Mouse (Mus musculus) ES-E14 (cell line): ENCODE results near the gene Dock9. TPM values are rescaled to one million over a fixed set of nuclear protein-coding genes. Genes with fewer than 3 reads are reported as not detected.
"Not testable (repeated sequence)": the region's sequence is repeated elsewhere in the genome, so short reads cannot be mapped to it uniquely, and the experiment has no call there.

Source experiments
- DNase-seq: peaks from one replicate; pipeline ENCODE4 v3.0.0-alpha.2; 2013; ENCODE audit warnings: low read depth, low spot score
- H3K27ac ChIP-seq: 2 replicates; pipeline ENCODE4 v1.5.1; 2012; ENCODE audit warnings: low read depth, mild to moderate bottlenecking, low read length, moderate library complexity, mixed read lengths; ENCODE audit not compliant: poor library complexity, insufficient read depth, severe bottlenecking
- H3K36me3 ChIP-seq: 2 replicates; pipeline ENCODE4 v1.6.1; 2012; ENCODE audit warnings: mild to moderate bottlenecking, low read length, moderate library complexity, mixed read lengths; ENCODE audit not compliant: control insufficient read depth, poor library complexity, insufficient read depth, severe bottlenecking
- H3K4me1 ChIP-seq, 2 experiments: fragments of 150-350 bp in 1 of 2; sonication (generic) in 1 of 2; 2 replicates each; pipeline ENCODE4 v1.6.1; 2012; ENCODE audit warnings: low read length in 2 of 2, mild to moderate bottlenecking in 1 of 2, mixed read lengths in 1 of 2; ENCODE audit not compliant: control insufficient read depth in 2 of 2, insufficient read depth in 2 of 2, poor library complexity in 1 of 2
- H3K4me3 ChIP-seq, 2 experiments: fragments of 150-350 bp in 1 of 2; sonication (generic) in 1 of 2; 2 replicates each; pipeline ENCODE4 v1.5.1; 2012; ENCODE audit warnings: low read length in 2 of 2, low read depth in 1 of 2, mild to moderate bottlenecking in 1 of 2, mixed read lengths in 1 of 2; ENCODE audit not compliant: insufficient read depth in 1 of 2, poor library complexity in 1 of 2, severe bottlenecking in 1 of 2
- H3K9ac ChIP-seq: 2 replicates; pipeline ENCODE4 v1.6.1; 2012; ENCODE audit warnings: low read depth, mild to moderate bottlenecking, low read length, mixed read lengths; ENCODE audit not compliant: poor library complexity, insufficient read depth, severe bottlenecking
- H3K9me3 ChIP-seq: fragments of 150-350 bp; sonication (generic); 2 replicates; pipeline ENCODE4 v1.6.1; 2012; ENCODE audit warnings: low read depth, mild to moderate bottlenecking, low read length; ENCODE audit not compliant: control insufficient read depth, insufficient read depth
- CHD2 ChIP-seq: IDR thresholded peaks from 2 replicates; pipeline ENCODE4 v1.6.1; 2014; ENCODE audit warnings: mild to moderate bottlenecking, low read depth, low read length, inconsistent platforms
- HCFC1 ChIP-seq: IDR thresholded peaks from 2 replicates; pipeline ENCODE4 v1.6.1; 2012; ENCODE audit warnings: low read length, inconsistent platforms, borderline replicate concordance; ENCODE audit not compliant: insufficient read depth
- MAFK ChIP-seq: IDR thresholded peaks from 2 replicates; pipeline ENCODE4 v1.6.1; 2014; ENCODE audit warnings: mild to moderate bottlenecking, low read depth, low read length, inconsistent platforms; ENCODE audit not compliant: insufficient read depth
- ZC3H11A ChIP-seq: IDR thresholded peaks from 2 replicates; pipeline ENCODE4 v1.6.1; 2012; ENCODE audit warnings: low read depth, mild to moderate bottlenecking, inconsistent platforms, low read length, borderline replicate concordance
- ZNF384 ChIP-seq: IDR thresholded peaks from 2 replicates; pipeline ENCODE4 v1.6.1; 2012; ENCODE audit warnings: low read depth, low read length, inconsistent platforms
- in situ Hi-C, 2 experiments: fragments of 600-800 bp; cut with MboI; formaldehyde crosslinking; loops; one replicate each; pipeline ENCODE4 v1.15.1; 2025; ENCODE audit warnings: low sequenced_read_pairs in 2 of 2, inconsistent platforms in 1 of 2; ENCODE audit not compliant: unreplicated experiment in 2 of 2
- total RNA-seq: library from RNA; depleted of rRNA; stranded (reverse); fragments of 300-350 nt; gene quantifications from 2 replicates; pipeline ENCODE4 v1.2.3, GENCODE M21; 2012

Dock9 gene
- total RNA-seq, 1 experiment, result 8.3 TPM

DNA sequence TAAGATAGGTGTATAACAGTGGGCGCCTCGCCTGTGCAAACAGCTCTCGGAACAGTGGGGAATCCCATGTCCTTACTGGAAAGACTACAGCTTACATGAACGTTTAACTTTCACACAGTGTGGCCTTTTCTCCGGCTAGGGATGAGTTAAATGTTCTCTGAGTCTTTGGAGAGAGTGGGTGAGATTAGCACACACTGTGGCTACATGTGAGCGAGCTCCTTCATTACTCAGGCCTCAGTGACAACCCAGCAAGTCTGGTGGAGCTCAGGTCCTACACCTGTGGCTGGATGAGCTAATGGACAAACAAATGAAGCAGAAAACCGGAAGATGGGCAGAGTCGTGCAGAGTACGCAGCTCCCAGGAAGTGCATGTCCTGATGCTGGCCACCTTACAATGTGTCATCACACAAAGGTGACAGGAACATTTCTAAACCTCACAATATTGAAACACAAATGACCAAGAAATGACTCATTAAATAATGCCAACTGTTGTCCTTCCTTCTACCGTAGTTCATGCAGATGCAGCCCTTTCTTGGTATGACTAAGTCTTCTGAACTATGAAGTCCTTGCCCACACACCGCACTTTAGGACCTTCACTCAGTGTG, 103.5 kb downstream of the Dock9 start:
- Histone ChIP-seq H3K36me3 (no peaks in the 10 kb centered on the region), H3K4me1 (peaks cover 0 to 5% of the 10 kb centered on the region in 2 experiments; a peak in 1 of 4 replicates), H3K27ac (no peak overlapping the region), H3K9ac (no peak overlapping the region), H3K9me3 (no peaks in the 10 kb centered on the region), H3K4me3 (no peak overlapping the region)
- TF ChIP-seq ZNF384, result no peak
- no peak for TF ChIP-seq MAFK
- TF ChIP-seq HCFC1, result no peak
- TF ChIP-seq ZC3H11A, result no peak
- no peak for TF ChIP-seq CHD2
- in situ Hi-C loops, result no loop called here
- no peak for DNase-seq

DNA sequence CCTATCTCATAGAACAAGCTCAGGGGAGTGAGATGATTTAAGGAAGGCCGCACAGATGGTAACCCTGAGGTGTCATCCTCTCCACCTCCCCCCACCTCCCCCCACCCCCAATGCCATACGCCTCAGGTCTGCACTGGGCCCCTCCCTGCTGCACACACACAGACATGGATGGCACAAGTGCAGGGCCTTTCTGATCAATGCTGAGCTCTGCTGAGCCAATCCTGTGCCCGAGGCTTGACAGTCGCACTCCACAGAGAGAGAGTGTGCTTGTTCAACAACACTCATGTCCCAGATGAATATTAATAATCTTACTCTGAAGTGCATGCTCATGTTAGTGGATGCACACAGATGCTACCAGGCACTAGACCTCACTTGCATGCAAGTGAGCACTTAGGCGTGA, 108.0 kb downstream of the Dock9 start:
- H3K9me3 ChIP-seq, DNase-seq, H3K36me3 ChIP-seq, in situ Hi-C loops, H3K27ac ChIP-seq, H3K4me3 ChIP-seq, H3K9ac ChIP-seq: not testable (repeated sequence)
- H3K4me1 ChIP-seq, result peaks cover 0 to 11% of the 10 kb centered on the region in 2 experiments; a peak in 1 of 4 replicates

DNA sequence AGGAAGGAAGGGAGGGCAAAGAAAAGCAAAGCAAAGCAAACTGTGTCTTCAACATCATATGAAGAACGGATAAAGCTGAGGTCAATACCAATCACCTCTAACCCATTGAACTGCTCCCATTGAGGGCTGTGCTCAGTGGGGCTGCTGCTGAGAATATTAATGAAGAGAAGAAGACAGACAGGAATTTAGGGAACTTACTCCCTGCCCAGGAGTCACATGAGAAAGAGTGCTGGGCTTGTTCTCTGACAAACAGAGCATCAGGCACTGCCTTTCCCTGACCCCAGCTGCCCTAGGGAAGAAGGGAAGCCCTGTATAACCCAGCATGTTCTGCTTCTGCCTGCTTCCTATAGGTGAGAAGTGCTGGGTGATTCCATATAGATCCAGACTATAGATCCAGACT, 109.5 kb downstream of the Dock9 start:
- H3K4me1 ChIP-seq, result peaks cover 0 to 11% of the 10 kb centered on the region in 2 experiments; a peak in 1 of 4 replicates
- no peak overlapping the region for H3K9ac ChIP-seq
- no peaks in the 10 kb centered on the region for H3K36me3 ChIP-seq
- H3K4me3 ChIP-seq, result no peak overlapping the region
- no peak overlapping the region for H3K27ac ChIP-seq
- TF ChIP-seq MAFK (no peak), ZNF384 (no peak), ZC3H11A (no peak), CHD2 (no peak), HCFC1 (no peak)
- in situ Hi-C loops, result no loop called here
- no peak for DNase-seq
- H3K9me3 ChIP-seq, result no peaks in the 10 kb centered on the region

DNA sequence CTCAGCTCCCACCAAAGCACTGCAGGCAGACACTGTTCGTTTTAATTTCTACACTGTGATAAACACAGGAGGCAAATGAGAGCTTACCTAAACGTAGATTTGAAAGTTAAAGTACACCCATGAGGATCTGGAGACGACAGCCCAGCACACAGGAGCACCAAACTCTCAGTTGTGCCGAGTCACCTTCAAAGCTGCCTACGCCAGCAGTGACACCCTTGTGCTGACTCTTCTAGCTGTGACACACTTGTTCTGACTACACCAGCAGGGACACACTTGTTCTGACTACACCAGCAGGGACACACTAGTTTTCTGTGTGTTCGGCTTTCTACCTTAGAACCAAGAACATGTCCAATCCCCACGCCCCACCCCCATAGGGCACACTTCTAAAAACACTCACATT, 110.4 kb downstream of the Dock9 start:
- in situ Hi-C loops, result no loop called here
- H3K9me3 ChIP-seq, result no peaks in the 10 kb centered on the region
- no peak overlapping the region for H3K9ac ChIP-seq
- no peaks in the 10 kb centered on the region for H3K36me3 ChIP-seq
- no peak for TF ChIP-seq CHD2
- TF ChIP-seq ZNF384, result no peak
- TF ChIP-seq ZC3H11A, result no peak
- no peak for TF ChIP-seq MAFK
- TF ChIP-seq HCFC1, result no peak
- no peak for DNase-seq
- no peak overlapping the region for H3K27ac ChIP-seq
- peaks cover 0 to 11% of the 10 kb centered on the region in 2 experiments; a peak in 1 of 4 replicates for H3K4me1 ChIP-seq
- H3K4me3 ChIP-seq, result no peak overlapping the region

DNA sequence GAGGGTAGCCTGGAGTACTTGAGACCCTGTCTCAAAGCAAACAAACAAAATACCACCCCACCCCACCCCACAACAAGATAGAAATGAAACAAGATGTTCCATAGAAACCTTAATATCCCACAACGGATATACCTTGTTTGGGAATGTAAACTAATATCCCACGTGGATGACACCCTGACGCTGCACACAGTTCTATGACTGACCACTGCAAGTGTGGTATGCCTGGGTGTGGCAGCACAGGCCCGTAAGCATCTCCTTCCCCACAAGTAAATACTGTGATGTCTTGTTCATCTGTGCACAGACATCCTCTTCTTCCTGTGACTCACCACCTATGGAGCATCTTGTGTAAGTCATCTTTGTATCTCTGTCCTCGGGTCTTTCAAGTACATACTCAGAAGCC, 118.7 kb downstream of the Dock9 start:
- Histone ChIP-seq H3K27ac (no peak overlapping the region), H3K36me3 (no peaks in the 10 kb centered on the region), H3K4me1 (peaks cover 3 to 18% of the 10 kb centered on the region in 2 experiments; a peak in 3 of 4 replicates), H3K9ac (no peak overlapping the region), H3K9me3 (no peaks in the 10 kb centered on the region), H3K4me3 (no peak overlapping the region)
- in situ Hi-C loops, result no loop called here
- no peak for DNase-seq
- TF ChIP-seq CHD2 (no peak), MAFK (no peak), HCFC1 (no peak), ZNF384 (no peak), ZC3H11A (no peak)
